Mouse (Mus musculus) heart, embryonic 14.5 days (tissue): ENCODE results near the gene Rasgrp4. TPM values are rescaled to one million over a fixed set of nuclear protein-coding genes. Genes with fewer than 3 reads are reported as not detected.
"Not testable (repeated sequence)": the region's sequence is repeated elsewhere in the genome, so short reads cannot be mapped to it uniquely, and the experiment has no call there.

Experiments used
- ATAC-seq: fragments of 200-750 bp; cut with Nextera tagmentation; 2 replicates; pipeline ENCODE4 v1.8.0; 2017; ENCODE audit warnings: low read depth, moderate TSS enrichment; ENCODE audit not compliant: insufficient number of reproducible peaks, insufficient read depth, low FRiP score
- H3K27ac ChIP-seq, 2 experiments: fragments of 200-500 bp in 1 of 2; fragments of 300-500 bp in 1 of 2; sonication (generic) in 1 of 2; replicated peaks in 1 of 2; 2 replicates each; pipeline ENCODE4 v1.5.1; 2012 to 2014; ENCODE audit warnings: low read depth in 2 of 2, low read length in 2 of 2, control low read depth in 1 of 2, mild to moderate bottlenecking in 1 of 2, mixed read lengths in 1 of 2; ENCODE audit not compliant: control insufficient read depth in 1 of 2, insufficient read depth in 1 of 2
- H3K27me3 ChIP-seq: fragments of 300-500 bp; sonication (generic); 2 replicates; pipeline ENCODE4 v1.6.1; 2014; ENCODE audit warnings: mild to moderate bottlenecking, low read length, control low read depth; ENCODE audit not compliant: control insufficient read depth, insufficient read depth
- H3K36me3 ChIP-seq: fragments of 300-500 bp; sonication (generic); 2 replicates; pipeline ENCODE4 v1.6.1; 2014; ENCODE audit warnings: mild to moderate bottlenecking, control low read depth, low read length, mixed read lengths; ENCODE audit not compliant: control insufficient read depth, insufficient read depth
- H3K4me1 ChIP-seq, 2 experiments: fragments of 200-500 bp in 1 of 2; fragments of 300-500 bp in 1 of 2; sonication (generic) in 1 of 2; 2 replicates each; pipeline ENCODE4 v1.6.1; 2012 to 2014; ENCODE audit warnings: low read length in 2 of 2, control low read depth in 1 of 2, mixed read lengths in 1 of 2; ENCODE audit not compliant: control insufficient read depth in 2 of 2, insufficient read depth in 2 of 2
- H3K4me2 ChIP-seq: fragments of 300-500 bp; sonication (generic); 2 replicates; pipeline ENCODE4 v1.6.1; 2014; ENCODE audit warnings: mild to moderate bottlenecking, low read length
- H3K4me3 ChIP-seq, 2 experiments: fragments of 200-500 bp in 1 of 2; fragments of 300-500 bp in 1 of 2; sonication (generic) in 1 of 2; 2 replicates each; pipeline ENCODE4 v1.5.1; 2012 to 2014; ENCODE audit warnings: low read length in 2 of 2, mild to moderate bottlenecking in 2 of 2, control low read depth in 1 of 2, low read depth in 1 of 2, moderate library complexity in 1 of 2; ENCODE audit not compliant: control insufficient read depth in 1 of 2, insufficient read depth in 1 of 2
- H3K9ac ChIP-seq: fragments of 300-500 bp; sonication (generic); 2 replicates; pipeline ENCODE4 v1.6.1; 2014; ENCODE audit warnings: mild to moderate bottlenecking, low read length
- H3K9me3 ChIP-seq: fragments of 300-500 bp; sonication (generic); 2 replicates; pipeline ENCODE4 v1.6.1; 2016; ENCODE audit warnings: low read length, control low read depth; ENCODE audit not compliant: control insufficient read depth
- WGBS: fragments of 180-500 bp; shearing (Covaris S2); extraction: QIAGEN DNeasy Blood & Tissue Kit; methylation state at CpG from one replicate; pipeline ENCODE4 v1.1.7; 2014; 5-methylcytosine and 5-hydroxymethylcytosine counted together
- polyA plus RNA-seq: library from polyadenylated mRNA; unstranded; fragments of >200 nt; fragmentation: Nextera tagmentation; extraction: Ambion mirVana; gene quantifications from 2 replicates; pipeline ENCODE4 v1.2.1, GENCODE M21; 2014

The Rasgrp4 gene
- polyA plus RNA-seq, 1 experiment from 2014 or later, result 0.43 TPM

- 6% methylated on average over 34 of the region's 34 CpGs for WGBS
Observed at GRCm38 (mm10) chr7:29171562-29172097, 37.0 kb downstream of the Rasgrp4 start.

GRCm38 (mm10) chr7:29172390-29173016, 37.9 kb downstream of the Rasgrp4 start:
- no peak overlapping the region for H3K9ac ChIP-seq
- 36% methylated on average over 32 of the region's 32 CpGs for WGBS
- H3K27me3 ChIP-seq, result peaks cover 42% of the 10 kb centered on the region
- H3K4me2 ChIP-seq, result no peak overlapping the region
- peaks cover 49% of the 10 kb centered on the region for H3K36me3 ChIP-seq
- H3K27ac ChIP-seq, result no peak overlapping the region
- no peaks in the 10 kb centered on the region for H3K9me3 ChIP-seq
- peaks cover 21 to 30% of the 10 kb centered on the region in 2 experiments; a peak in 3 of 4 replicates for H3K4me1 ChIP-seq
- peak overlapping the region in 1 of 2 experiments; percentile 60; a peak in 1 of 4 replicates for H3K4me3 ChIP-seq
- no peak for ATAC-seq

More at GRCm38 (mm10) chr7:29171562-29172097, 37.0 kb downstream of the Rasgrp4 start:
- H3K4me2 ChIP-seq, result peak overlapping the region; percentile 82
- no peak overlapping the region for H3K27ac ChIP-seq
- peak overlapping the region; percentile 60 to 68; a peak in 3 of 4 replicates for H3K4me3 ChIP-seq
- peaks cover 41% of the 10 kb centered on the region for H3K36me3 ChIP-seq
- peaks cover 21 to 30% of the 10 kb centered on the region in 2 experiments; a peak in 3 of 4 replicates for H3K4me1 ChIP-seq
- H3K27me3 ChIP-seq, result peaks cover 46% of the 10 kb centered on the region
- no peaks in the 10 kb centered on the region for H3K9me3 ChIP-seq
- ATAC-seq, result no peak
- H3K9ac ChIP-seq, result peak overlapping the region; percentile 65

- Histone ChIP-seq H3K4me2 (0 out of 2 replicates have a peak overlapping the region, but pooled peaks have one; percentile 82), H3K4me1 (peaks cover 6 to 15% of the 10 kb centered on the region in 2 experiments), H3K9ac (no peak overlapping the region), H3K4me3 (no peak overlapping the region), H3K27ac (no peak overlapping the region), H3K36me3 (peaks cover 55% of the 10 kb centered on the region), H3K9me3 (no peaks in the 10 kb centered on the region), H3K27me3 (peaks cover 9% of the 10 kb centered on the region)
- 92% methylated on average over 4 of the region's 4 CpGs for WGBS
- no peak for ATAC-seq
Observed at GRCm38 (mm10) chr7:29178106-29178505, 43.5 kb downstream of the Rasgrp4 start.

- peak overlapping the region; percentile 29 to 71 for H3K4me3 ChIP-seq
- H3K9ac ChIP-seq, result peak overlapping the region; percentile 86
- H3K4me2 ChIP-seq, result peak overlapping the region; percentile 82
- H3K27me3 ChIP-seq, result no peaks in the 10 kb centered on the region
- H3K9me3 ChIP-seq, result no peaks in the 10 kb centered on the region
- H3K27ac ChIP-seq, result no peak overlapping the region
- ATAC-seq, result no peak
- H3K4me1 ChIP-seq, result peaks cover 6 to 15% of the 10 kb centered on the region in 2 experiments
- H3K36me3 ChIP-seq, result peaks cover 43% of the 10 kb centered on the region
- 24% methylated on average over 7 of the region's 7 CpGs for WGBS
Observed at GRCm38 (mm10) chr7:29179323-29179722, 44.7 kb downstream of the Rasgrp4 start.

- peak within 1 kb of the TSS; percentile 86 for H3K9ac ChIP-seq
- WGBS, result under 1% methylated on average over 62 of the region's 62 CpGs
- no peaks in the 10 kb centered on the region for H3K9me3 ChIP-seq
- peak within 1 kb of the TSS; percentile 34 to 57 for H3K27ac ChIP-seq
- peak; percentile 95 for ATAC-seq
- H3K4me3 ChIP-seq, result peak within 1 kb of the TSS; percentile 71 to 87
- H3K4me2 ChIP-seq, result peak within 1 kb of the TSS; percentile 82
- peaks cover 6 to 15% of the 10 kb centered on the region in 2 experiments for H3K4me1 ChIP-seq
- peaks cover 33% of the 10 kb centered on the region for H3K36me3 ChIP-seq
- no peaks in the 10 kb centered on the region for H3K27me3 ChIP-seq
Observed at GRCm38 (mm10) chr7:29180077-29180853, 45.6 kb downstream of the Rasgrp4 start, which contains the start of gene Psmd8. TSS of gene Psmd8 (minus strand) at chr7:29180701.

GRCm38 (mm10) chr7:29180854-29181236, 46.2 kb downstream of the Rasgrp4 start:
- Histone ChIP-seq H3K9me3 (no peaks in the 10 kb centered on the region), H3K4me1 (peaks cover 6 to 15% of the 10 kb centered on the region in 2 experiments), H3K27me3 (no peaks in the 10 kb centered on the region), H3K4me2 (peak overlapping the region; percentile 82), H3K27ac (no peak overlapping the region), H3K4me3 (peak overlapping the region; percentile 71 to 87; a peak in 3 of 4 replicates), H3K9ac (no peak overlapping the region), H3K36me3 (peaks cover 27% of the 10 kb centered on the region)
- ATAC-seq, result no peak
- 39% methylated on average over 5 of the region's 5 CpGs for WGBS

GRCm38 (mm10) chr7:29181323-29181722, 46.7 kb downstream of the Rasgrp4 start:
- H3K9me3 ChIP-seq, H3K27ac ChIP-seq, H3K27me3 ChIP-seq, ATAC-seq, H3K9ac ChIP-seq, H3K4me3 ChIP-seq, H3K4me2 ChIP-seq: not testable (repeated sequence)
- peaks cover 6 to 15% of the 10 kb centered on the region in 2 experiments for H3K4me1 ChIP-seq
- H3K36me3 ChIP-seq, result peaks cover 23% of the 10 kb centered on the region
- WGBS, result 87% methylated on average over 4 of the region's 4 CpGs
